Mouse (Mus musculus) hematopoietic stem cell, adult 5-6 weeks (primary cell): ENCODE data around the gene Clmn. TPM values are rescaled to one million over a fixed set of nuclear protein-coding genes. Genes with fewer than 3 reads are reported as not detected.

ENCODE experiments used
- ATAC-seq, 2 experiments: fragments of 125-278 bp in 1 of 2; replicated peaks in 1 of 2; 2 replicates each; pipeline ENCODE4 v1.8.0; 2016 to 2017; ENCODE audit warnings: inconsistent platforms in 2 of 2, mild to moderate bottlenecking in 2 of 2, moderate number of reproducible peaks in 2 of 2, low read depth in 1 of 2, moderate TSS enrichment in 1 of 2; ENCODE audit not compliant: low FRiP score in 2 of 2, poor library complexity in 2 of 2, severe bottlenecking in 2 of 2, insufficient read depth in 1 of 2, low TSS enrichment in 1 of 2
- total RNA-seq: library from RNA; stranded (forward); fragments of 172-1452, 232-1000 nt; gene quantifications from 2 replicates; pipeline ENCODE4 v1.2.3, GENCODE M21; 2017

Clmn gene
- total RNA-seq = 0.38 and 0.55 TPM in 2 replicates

DNA sequence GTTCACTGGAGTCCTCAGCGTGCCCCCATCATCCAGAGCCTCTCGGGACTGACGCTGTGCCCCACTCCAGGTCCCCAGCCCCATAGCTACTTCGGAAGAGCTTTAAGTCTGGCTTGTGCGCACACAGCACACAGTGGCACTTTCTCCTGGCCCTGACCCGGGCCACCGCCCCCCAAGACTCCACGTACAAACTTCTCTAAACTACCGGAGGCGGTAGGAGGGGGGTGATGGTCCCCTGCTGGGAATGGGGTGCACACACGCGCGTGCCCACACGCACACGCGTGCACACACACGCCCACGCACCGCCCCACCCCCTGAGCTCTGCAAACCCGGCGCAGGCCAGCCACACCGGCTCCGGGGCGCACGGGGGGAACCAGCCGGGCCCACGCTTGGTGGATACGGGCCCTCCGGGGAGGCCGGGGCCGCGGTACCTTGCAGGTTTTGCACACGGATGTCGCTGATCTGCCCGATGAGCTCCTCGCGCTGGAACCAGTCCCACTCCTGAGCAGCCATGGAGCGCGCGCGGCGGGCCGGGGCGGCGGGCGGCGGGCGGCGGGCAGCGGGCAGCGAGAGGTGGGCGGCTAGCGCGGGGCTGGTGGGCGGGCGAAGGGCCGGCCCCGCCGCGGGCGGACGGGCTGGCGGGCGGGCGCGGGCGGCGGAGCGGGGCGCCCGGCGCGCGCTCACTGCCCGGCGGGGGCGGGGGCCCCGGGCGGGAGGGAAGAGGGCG, at the start of gene Clmn:
Gene Clmn, minus strand, starts transcription at position 638 of the 727 bp plus-strand sequence.
- peak; percentile 40 to 54 for ATAC-seq

DNA sequence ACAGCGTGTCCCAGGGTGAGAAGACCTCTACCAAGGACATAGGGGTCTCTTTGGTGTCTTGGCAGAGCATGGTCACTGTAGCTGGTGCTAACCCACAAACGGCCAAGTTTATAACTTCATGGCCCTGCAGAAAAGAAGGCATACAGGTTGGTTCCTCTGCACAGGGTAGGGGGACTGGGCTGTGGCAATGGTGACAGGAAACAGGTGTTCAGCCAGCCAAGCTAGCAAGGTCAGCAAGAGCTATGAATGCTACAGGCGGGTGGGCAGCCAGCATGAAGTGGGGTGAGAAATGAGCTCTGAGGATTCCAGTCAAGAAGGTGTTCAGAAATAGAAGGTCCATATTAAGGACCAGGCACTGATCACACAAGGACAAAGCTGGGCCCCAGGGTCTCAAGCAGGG, 48.1 kb upstream of the Clmn start:
- ATAC-seq = peak; percentile 75 to 78

DNA sequence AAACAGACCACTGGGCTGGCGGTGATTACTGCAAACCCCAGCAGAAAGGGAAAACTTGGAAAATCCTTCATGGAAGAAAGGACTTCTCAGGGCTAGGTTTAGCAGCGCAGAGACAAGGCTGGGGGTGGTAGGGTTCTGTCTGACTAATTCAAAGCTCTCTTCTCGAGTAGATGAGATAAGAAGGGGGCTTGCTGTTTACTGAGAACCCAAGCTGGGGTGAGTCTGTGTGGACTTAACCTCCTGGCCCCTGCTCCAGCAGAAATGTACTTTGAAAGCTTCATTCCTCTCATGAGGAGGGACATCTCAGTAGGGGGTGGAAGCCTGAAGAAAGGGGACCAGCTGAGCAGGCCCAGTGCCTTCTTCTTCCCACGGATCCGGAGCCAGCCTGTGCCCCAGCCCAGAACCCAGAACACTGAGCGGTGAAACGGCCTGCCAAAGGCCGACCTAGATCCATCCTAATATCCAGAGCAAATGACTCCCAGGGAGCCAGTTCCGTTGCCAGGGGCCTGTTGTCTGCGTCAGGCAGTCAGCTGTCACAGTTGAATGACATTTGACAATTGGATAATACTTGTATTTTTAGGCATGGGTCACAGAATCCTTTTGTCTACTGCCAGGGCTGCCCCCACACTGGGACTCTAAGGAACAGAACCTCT, 47.5 kb upstream of the Clmn start:
- ATAC-seq = no peak

DNA sequence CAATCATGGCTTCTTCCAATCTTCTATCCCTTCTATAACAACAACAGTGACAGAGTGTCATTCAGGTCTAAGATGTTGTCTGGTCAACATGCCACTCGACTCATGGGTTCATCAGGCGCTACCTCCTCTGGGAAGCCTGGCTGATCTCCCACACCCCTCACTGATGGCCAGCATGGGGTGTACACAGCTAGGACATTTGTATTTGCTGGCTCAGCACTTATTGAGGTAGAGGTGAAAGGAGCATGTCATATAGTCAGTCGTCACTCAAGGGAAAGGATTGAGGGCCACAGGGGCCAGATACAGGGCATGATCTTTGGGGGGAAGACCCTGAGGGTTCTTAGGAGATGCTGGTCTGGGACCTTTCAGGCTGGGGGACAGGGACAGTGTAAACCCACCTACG, 44.9 kb upstream of the Clmn start:
- ATAC-seq = no peak

DNA sequence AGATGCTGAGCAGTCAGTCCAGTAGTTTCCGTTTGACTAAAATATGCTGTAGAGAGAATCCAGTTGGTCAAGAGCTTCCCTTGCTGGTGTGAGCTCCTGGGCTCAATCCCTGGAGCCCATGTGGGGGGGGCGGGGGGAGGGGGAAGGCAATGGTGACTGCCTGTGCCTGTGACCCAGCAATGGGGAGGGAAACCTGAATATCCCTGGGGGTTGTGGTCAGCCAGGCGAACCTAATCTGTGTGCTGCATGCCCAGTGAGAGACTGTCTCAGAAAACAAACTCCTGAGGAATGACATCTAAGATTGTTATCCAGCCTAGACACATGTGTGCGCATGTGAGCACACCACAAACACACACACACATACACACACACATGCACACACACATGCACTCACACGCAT, 44.1 kb upstream of the Clmn start:
- ATAC-seq = no peak

DNA sequence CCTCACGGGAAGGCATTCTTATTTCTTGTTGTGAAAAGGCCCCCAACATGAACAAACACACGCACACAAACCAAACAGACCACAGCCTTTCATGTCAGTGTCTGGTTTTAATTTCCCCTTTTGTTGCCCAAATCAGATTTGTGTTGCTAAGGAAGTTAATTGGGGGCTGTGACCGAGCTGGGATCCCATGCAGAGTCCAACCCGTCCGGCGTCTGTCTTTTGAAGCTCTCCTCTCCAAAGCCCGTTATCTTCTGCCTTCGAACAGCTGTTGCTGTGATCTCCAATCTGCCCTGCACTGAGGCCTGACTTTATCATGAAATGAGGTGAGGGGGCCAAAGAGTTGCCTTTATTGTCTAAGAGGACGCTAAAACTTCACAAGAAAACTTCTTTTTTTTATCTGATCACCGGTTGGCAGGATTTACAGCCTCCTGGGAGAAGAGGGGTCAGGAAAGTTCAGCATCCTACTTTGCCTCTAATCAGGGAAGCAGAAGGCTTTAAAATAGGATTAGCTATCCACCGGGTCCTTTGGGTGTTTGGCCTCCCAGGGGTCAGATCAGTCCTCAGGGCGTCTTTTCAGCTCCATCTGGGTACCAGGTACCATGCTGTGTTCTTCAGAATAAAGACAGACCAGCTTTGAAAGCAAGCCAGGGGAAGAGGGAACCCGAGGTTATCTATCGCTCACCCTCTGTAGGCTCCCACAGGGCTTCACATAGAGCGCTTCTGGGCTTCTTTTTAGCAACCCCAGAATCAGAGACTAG, 43.3 kb upstream of the Clmn start:
- ATAC-seq = peak; percentile 52 to 60

DNA sequence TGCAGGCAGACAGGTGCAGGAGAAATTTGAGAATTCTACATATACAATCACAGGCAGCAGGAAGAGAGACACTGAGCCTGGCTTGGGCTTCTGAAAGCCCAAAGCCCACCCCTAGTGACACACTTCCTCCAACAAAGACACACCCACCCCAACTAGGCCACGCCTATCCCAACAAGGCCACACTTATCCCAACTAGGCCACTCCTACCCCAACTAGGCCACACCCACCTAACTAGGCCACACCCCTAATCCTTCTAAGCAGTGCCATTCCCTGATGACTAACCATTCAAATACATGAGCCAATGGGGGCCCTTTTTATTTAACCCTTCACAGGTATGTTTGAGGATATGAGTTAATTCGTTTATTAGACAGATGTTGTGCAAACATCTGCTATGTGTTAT, 42.3 kb upstream of the Clmn start:
- ATAC-seq = no peak

DNA sequence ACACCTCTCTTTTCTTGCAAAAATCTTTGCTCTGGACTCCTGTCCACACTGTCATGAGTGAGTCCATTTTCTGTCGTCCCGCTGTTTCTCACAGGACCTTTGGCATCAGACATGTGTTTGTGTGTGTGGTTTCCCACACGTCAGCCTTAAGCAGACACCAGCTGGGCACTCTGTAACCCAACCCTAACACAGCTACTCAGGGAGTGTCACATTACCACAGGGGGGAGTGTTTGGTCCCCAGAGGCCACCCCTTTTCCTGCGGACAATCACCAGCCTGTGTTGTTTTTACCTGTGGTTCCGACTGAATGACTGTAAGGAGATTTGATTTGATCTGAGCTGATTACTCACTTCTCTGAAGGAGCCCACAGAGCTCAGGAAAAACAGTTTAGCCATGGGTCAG, 39.3 kb upstream of the Clmn start:
- ATAC-seq = peak; percentile 36 to 61; a peak in 3 of 4 replicates

DNA sequence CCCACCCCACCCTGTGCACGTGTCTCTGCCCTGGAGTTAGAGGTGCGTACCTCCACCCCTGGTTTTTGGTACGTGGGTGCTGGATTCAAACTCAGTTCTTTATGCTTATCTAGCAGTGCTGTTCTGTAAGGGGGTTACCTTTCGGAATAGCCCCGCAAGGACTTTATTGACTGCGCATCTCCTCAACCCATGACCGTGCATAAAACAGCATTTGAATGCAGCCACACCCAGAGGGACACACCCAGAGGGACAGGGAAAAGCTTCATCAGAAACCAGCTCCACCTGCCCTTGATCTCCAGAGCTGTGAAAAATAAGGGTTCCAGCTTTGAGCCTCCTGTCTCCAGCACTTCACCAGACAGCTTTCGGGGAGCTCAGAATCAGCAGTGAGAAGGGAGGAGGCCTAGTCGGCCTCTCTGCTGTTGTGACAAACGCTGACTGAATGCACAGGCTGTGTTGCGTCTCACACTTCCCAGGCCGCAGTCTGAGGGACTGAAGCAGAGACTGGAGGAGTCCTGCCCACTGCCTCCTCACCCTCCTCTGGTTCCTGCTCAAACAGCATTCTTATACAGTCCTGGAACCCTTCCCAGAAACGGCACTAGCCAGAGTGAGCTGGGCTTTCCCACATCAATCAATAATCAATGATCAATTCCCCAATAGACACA, 37.6 kb upstream of the Clmn start:
- no peak for ATAC-seq

DNA sequence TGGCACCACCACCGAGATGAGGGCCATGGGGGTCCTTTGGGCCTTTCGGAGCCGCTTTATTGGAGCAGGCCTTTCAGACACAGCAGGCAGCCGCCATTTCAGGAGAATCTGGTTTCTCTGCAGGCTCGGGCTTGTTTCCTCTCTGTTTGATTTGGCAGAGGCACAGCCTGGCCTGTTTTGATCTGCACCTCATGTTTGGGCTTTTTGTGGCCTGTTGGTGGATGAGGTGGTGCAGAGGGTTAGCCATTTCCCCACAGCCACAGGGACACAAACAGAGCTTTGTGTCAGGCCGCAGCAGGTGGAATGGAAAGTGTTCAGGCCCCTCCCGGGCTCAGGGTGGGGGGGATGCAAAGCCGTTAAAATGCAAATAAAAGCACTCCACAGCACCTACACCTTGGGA, 36.4 kb upstream of the Clmn start:
- no peak for ATAC-seq

DNA sequence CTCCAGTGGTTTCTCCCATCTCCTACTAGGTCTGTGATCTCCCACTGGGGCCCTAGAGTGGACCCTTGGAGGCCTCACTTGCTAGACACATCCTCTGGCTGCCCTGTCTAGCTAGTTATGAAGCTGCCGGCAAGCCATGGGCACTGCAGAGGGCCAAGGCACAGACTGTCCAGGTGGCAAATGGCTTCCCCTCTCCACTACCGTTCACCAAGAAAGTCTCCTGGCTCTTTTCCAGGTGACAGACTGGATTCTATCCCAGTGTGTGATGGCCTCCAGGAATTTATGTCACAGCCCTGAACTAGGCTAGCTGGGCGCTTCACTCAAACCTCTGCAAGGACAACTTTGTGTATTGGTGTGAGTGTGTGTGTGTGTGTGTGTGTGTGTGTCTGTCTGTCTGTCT, 35.0 kb upstream of the Clmn start:
- ATAC-seq = no peak

DNA sequence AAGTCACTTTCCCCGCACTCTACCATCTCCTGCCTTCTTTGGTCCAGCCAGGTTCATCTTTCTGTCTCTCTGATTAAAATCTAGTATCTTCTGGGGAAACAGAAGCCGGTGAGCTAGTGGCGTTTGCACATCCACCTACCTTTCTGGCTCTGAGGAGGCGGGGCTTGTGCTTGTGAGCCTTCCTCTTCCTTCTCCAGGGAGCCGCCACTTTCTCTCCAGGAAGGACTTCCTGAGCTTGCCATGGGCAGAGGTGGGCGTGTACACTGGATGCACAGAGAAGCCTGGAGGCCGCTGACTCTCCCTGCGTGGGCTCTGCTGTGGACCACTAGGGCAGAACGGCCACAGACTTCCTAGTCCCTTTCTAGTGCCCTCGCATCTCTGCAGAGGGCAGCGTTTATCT, 34.3 kb upstream of the Clmn start:
- no peak for ATAC-seq

DNA sequence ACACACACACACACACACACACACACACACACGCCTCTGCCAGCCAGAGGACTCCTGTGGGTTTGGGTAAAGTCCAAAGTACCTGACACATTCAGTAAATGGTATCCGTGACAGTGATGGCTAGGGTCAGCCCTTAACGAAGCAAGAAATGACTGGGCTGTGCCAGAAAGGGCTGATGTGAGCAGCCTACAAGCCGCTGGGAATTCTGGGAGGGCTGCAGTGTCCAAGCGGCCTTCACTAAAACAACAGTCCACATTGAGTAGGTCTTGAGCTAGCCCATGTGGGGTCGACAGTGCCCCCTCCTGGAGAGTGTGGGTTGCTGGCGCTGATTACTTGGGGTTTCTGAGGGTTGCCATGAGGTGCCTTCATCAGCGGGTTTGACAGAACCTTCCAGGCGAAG, 33.8 kb upstream of the Clmn start:
- ATAC-seq = no peak

DNA sequence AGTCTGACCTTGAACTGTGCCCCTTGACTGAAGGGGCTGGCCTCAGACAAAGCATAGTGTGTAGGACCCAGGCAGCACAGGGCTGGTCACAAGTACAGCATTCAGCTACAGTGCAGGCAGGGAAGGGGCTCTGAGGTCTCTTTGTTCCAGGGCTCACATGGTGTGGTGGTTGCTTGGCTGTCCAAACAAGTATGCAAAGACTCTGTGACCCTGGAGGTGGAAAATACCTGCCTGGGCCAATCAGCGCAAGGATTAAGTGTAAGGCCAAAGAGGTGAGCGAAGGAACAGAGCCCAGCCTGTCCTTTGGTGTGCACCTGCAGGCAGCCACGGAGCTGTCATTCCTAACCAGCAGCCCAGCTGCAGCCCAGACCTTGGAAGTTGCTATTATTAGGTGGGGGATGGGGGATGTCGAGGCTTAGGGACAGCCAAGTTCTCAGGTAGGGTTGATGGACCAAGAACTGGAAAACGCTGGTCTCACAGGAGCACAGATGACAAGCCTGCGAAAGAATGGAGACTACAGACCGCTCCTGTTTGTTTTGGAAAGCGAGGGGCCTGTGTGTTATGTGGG, 32.3 kb upstream of the Clmn start:
- no peak for ATAC-seq

DNA sequence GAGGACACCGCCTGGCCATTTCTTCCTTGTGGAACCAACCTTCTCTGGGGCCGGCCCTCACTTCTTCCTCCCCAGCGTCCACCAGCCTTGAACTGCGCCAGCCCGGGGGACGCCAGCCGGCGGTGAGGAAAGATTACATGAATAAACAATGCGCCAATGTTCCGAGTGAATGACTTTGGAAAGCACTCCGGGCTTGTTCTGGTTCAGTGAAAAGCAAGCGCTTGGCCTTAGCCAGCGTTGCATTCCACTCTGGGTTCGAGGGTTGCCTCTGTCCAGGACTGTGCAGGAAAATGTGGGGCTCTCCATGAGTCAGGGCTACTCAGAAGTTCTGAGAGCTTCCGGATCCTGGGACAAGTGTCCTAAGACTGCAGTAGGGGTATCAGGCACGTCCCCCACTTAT, 31.8 kb upstream of the Clmn start:
- ATAC-seq = no peak

DNA sequence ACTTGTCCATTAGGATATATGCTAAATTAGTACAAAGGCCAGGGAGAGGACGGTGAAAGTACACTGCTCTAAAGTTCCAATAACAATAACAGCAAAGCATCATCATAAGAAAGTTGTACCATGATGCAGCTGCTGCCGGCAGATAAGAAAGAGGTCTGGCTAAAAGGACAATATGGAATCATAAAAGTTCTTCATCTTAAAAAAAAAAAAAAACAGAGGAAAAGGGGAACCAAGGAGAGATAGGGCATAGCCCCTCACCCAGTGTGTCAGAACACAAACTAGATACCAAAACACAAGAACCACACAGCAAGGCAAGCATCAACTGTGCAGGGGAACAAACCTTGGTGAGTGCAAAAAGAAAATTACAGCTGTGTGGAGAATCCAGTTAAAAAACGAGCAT, 27.4 kb upstream of the Clmn start:
- ATAC-seq = no peak

DNA sequence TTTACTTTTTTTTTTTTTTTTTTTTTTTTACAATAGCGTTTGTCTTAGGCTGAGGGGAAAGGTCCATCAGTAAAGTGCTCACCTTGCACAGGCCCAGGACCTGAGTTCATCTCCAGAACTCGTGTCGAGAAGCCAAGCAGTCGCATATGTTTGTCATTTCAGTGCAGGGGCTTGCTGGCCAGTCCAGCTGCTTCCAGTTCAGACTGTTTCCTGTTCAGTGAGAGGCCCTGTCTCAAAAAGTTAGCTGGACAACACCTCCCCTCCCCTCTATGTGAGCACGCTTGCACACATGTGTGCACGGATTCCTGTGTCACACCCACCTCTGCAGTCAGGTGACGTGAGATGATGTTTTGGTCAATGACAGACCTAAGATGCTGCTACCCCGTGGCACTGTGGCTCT, 25.2 kb upstream of the Clmn start:
- ATAC-seq = no peak

DNA sequence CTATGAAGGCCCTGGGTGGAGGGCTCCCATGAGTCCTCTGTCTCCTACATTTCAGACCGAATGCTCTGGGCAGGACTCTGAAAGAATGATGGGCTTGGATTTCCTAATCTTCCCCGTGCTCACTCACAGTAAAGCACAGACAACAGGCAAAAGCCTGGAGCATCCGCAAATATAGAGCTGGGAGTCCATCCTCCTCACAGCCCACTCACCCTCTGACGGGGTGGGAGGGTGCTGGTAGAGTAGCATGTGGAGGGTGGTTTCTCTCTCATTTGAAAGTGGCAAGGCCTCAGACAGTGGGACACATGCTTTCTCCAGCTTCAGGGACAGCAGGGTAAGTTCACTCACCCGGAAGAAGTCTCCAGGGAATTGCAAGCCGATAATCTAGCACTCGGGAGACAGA, 21.2 kb upstream of the Clmn start:
- ATAC-seq = no peak
